Mouse (Mus musculus): ENCODE results near the gene Mab21l2. TPM values are rescaled to one million over a fixed set of nuclear protein-coding genes. Genes with fewer than 3 reads are reported as not detected.
A peak's percentile ranks its signal among the peaks of the same experiment; 100 is the strongest.

Gene Mab21l2
- polyA plus RNA-seq, 1 experiment from 2014 or later, result 0.97 TPM

- H3K4me1 ChIP-seq (ENCODE audit: control insufficient read depth, low read depth, low read length), result peaks cover 5% of the 10 kb centered on the region; the same call in 1 of the 2 replicates
- no peak overlapping the region for H3K4me2 ChIP-seq (ENCODE audit: low read depth, low read length)
- no peak overlapping the region for H3K9ac ChIP-seq (ENCODE audit: low read depth, low read length)
- H3K27ac ChIP-seq (ENCODE audit: low read length), result no peak overlapping the region
- no peaks in the 10 kb centered on the region for H3K36me3 ChIP-seq (ENCODE audit: control insufficient read depth, insufficient read depth)
- H3K4me3 ChIP-seq (ENCODE audit: low read depth, low read length), result no peak overlapping the region
- no peak for ATAC-seq (ENCODE audit: low read depth)
- H3K9me3 ChIP-seq (replicated peaks; ENCODE audit: control insufficient read depth, low read length), result no peaks in the 10 kb centered on the region
- no peaks in the 10 kb centered on the region for H3K27me3 ChIP-seq (ENCODE audit: control insufficient read depth, insufficient read depth, low read depth, low read length)
- 82% methylated on average over 4 of the region's 4 CpGs for WGBS (ENCODE audit: insufficient replicate concordance)
Measured at GRCm38 (mm10) chr3:86559635-86560034, 11.2 kb upstream of the Mab21l2 start.

DNA sequence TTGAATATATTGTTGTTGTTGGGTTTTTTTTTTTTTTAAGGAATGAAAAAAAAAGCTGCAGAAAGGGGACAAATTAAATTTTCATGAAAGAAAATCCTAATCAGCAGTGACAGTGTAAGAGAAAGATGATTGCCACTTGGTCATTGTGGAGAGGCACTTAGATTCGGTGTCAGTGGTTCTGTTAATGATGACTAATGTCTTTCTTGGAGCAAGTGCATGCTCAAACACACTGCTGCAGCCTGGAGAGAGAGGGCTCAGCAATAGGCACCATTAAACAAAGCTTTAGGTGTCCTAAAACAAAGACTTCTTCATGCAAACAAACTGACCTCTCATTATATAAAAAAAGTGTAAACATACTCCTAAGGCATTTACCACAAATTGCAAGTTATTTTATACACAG lies 10.5 kb upstream of the Mab21l2 start:
- Histone ChIP-seq H3K9ac (ENCODE audit: low read depth, low read length) (no peak overlapping the region), H3K4me1 (ENCODE audit: control insufficient read depth, low read depth, low read length) (peaks cover 5% of the 10 kb centered on the region; the same call in 1 of the 2 replicates), H3K4me3 (ENCODE audit: low read depth, low read length) (no peak overlapping the region), H3K4me2 (ENCODE audit: low read depth, low read length) (no peak overlapping the region), H3K27me3 (ENCODE audit: control insufficient read depth, insufficient read depth, low read depth, low read length) (no peaks in the 10 kb centered on the region), H3K36me3 (ENCODE audit: control insufficient read depth, insufficient read depth) (no peaks in the 10 kb centered on the region), H3K9me3 (replicated peaks; ENCODE audit: control insufficient read depth, low read length) (no peaks in the 10 kb centered on the region), H3K27ac (ENCODE audit: low read length) (no peak overlapping the region)
- WGBS (ENCODE audit: insufficient replicate concordance), result 29% methylated on average over 1 of the region's 1 CpGs
- ATAC-seq (ENCODE audit: low read depth), result no peak

DNA sequence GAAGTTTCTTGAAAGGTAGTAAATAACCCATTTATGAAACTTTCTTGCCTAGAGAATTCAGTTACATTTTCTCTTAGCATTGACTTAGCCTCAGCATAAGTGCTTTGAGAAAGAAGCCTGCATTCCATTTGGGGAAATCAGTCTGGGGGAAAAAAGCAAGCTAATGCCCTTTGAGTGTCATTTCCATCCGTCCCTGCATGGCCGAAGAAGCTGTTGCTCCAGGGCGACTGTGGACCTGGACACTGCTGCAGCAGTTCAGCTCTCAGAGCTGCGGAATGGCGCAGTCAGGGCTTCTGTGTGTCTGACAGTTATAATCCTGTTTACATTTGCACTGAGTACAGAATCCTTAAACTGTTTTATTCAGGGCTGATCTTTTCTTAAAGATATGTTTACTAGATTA lies 3.7 kb upstream of the Mab21l2 start:
- Histone ChIP-seq H3K36me3 (ENCODE audit: control insufficient read depth, insufficient read depth) (no peaks in the 10 kb centered on the region), H3K4me2 (ENCODE audit: low read depth, low read length) (no peak overlapping the region), H3K9me3 (replicated peaks; ENCODE audit: control insufficient read depth, low read length) (no peaks in the 10 kb centered on the region), H3K27me3 (ENCODE audit: control insufficient read depth, insufficient read depth, low read depth, low read length) (peaks cover 41% of the 10 kb centered on the region), H3K9ac (ENCODE audit: low read depth, low read length) (no peak overlapping the region), H3K4me1 (ENCODE audit: control insufficient read depth, low read depth, low read length) (no peaks in the 10 kb centered on the region; the same call in 1 of the 2 replicates), H3K27ac (ENCODE audit: low read length) (no peak overlapping the region), H3K4me3 (ENCODE audit: low read depth, low read length) (no peak overlapping the region)
- 65% methylated on average over 5 of the region's 5 CpGs for WGBS (ENCODE audit: insufficient replicate concordance)
- ATAC-seq (ENCODE audit: low read depth), result no peak

- peaks cover 50% of the 10 kb centered on the region for H3K27me3 ChIP-seq (ENCODE audit: control insufficient read depth, insufficient read depth, low read depth, low read length)
- 31% methylated on average over 8 of the region's 8 CpGs for WGBS (ENCODE audit: insufficient replicate concordance)
- no peak for ATAC-seq (ENCODE audit: low read depth)
- no peak overlapping the region for H3K4me3 ChIP-seq (ENCODE audit: low read depth, low read length)
- no peak overlapping the region for H3K4me2 ChIP-seq (ENCODE audit: low read depth, low read length)
- H3K9me3 ChIP-seq (replicated peaks; ENCODE audit: control insufficient read depth, low read length), result no peaks in the 10 kb centered on the region
- no peaks in the 10 kb centered on the region for H3K36me3 ChIP-seq (ENCODE audit: control insufficient read depth, insufficient read depth)
- no peak overlapping the region for H3K9ac ChIP-seq (ENCODE audit: low read depth, low read length)
- no peak overlapping the region for H3K27ac ChIP-seq (ENCODE audit: low read length)
- H3K4me1 ChIP-seq (ENCODE audit: control insufficient read depth, low read depth, low read length), result peaks cover 2% of the 10 kb centered on the region; the same call in 1 of the 2 replicates
Measured at GRCm38 (mm10) chr3:86551011-86551728, 2.7 kb upstream of the Mab21l2 start.

- H3K27me3 ChIP-seq (ENCODE audit: control insufficient read depth, insufficient read depth, low read depth, low read length), result peaks cover 54% of the 10 kb centered on the region
- ATAC-seq (ENCODE audit: low read depth), result no peak
- H3K9ac ChIP-seq (ENCODE audit: low read depth, low read length), result no peak overlapping the region
- no peaks in the 10 kb centered on the region for H3K9me3 ChIP-seq (replicated peaks; ENCODE audit: control insufficient read depth, low read length)
- no peak overlapping the region for H3K27ac ChIP-seq (ENCODE audit: low read length)
- 12% methylated on average over 22 of the region's 22 CpGs for WGBS (ENCODE audit: insufficient replicate concordance)
- no peak overlapping the region for H3K4me2 ChIP-seq (ENCODE audit: low read depth, low read length)
- no peak overlapping the region for H3K4me3 ChIP-seq (ENCODE audit: low read depth, low read length)
- H3K4me1 ChIP-seq (ENCODE audit: control insufficient read depth, low read depth, low read length), result peaks cover 2% of the 10 kb centered on the region; the same call in 1 of the 2 replicates
- H3K36me3 ChIP-seq (ENCODE audit: control insufficient read depth, insufficient read depth), result no peaks in the 10 kb centered on the region
Measured at GRCm38 (mm10) chr3:86550301-86551010, 2.0 kb upstream of the Mab21l2 start.

- Histone ChIP-seq H3K9ac (ENCODE audit: low read depth, low read length) (no peak overlapping the region), H3K9me3 (replicated peaks; ENCODE audit: control insufficient read depth, low read length) (no peaks in the 10 kb centered on the region), H3K36me3 (ENCODE audit: control insufficient read depth, insufficient read depth) (no peaks in the 10 kb centered on the region), H3K27me3 (ENCODE audit: control insufficient read depth, insufficient read depth, low read depth, low read length) (peaks cover 56% of the 10 kb centered on the region), H3K4me1 (ENCODE audit: control insufficient read depth, low read depth, low read length) (peaks cover 2% of the 10 kb centered on the region; the same call in 1 of the 2 replicates), H3K4me2 (ENCODE audit: low read depth, low read length) (peak overlapping the region; percentile 62), H3K4me3 (ENCODE audit: low read depth, low read length) (peak overlapping the region; percentile 53), H3K27ac (ENCODE audit: low read length) (no peak overlapping the region)
- 2% methylated on average over 42 of the region's 42 CpGs for WGBS (ENCODE audit: insufficient replicate concordance)
- 0 out of 2 replicates have a peak, but pooled peaks have one; percentile 11 for ATAC-seq (ENCODE audit: low read depth)
Measured at GRCm38 (mm10) chr3:86547251-86547791, 1.1 kb downstream of the Mab21l2 start.

GRCm38 (mm10) chr3:86546471-86547250 lies 1.8 kb downstream of the Mab21l2 start:
- H3K27me3 ChIP-seq (ENCODE audit: control insufficient read depth, insufficient read depth, low read depth, low read length), result peaks cover 53% of the 10 kb centered on the region
- H3K4me1 ChIP-seq (ENCODE audit: control insufficient read depth, low read depth, low read length), result peaks cover 2% of the 10 kb centered on the region; the same call in 1 of the 2 replicates
- no peaks in the 10 kb centered on the region for H3K9me3 ChIP-seq (replicated peaks; ENCODE audit: control insufficient read depth, low read length)
- peak; percentile 43; the same call in 1 of the 2 replicates for ATAC-seq (ENCODE audit: low read depth)
- under 1% methylated on average over 45 of the region's 45 CpGs for WGBS (ENCODE audit: insufficient replicate concordance)
- no peak overlapping the region for H3K27ac ChIP-seq (ENCODE audit: low read length)
- no peak overlapping the region for H3K9ac ChIP-seq (ENCODE audit: low read depth, low read length)
- no peaks in the 10 kb centered on the region for H3K36me3 ChIP-seq (ENCODE audit: control insufficient read depth, insufficient read depth)
- H3K4me2 ChIP-seq (ENCODE audit: low read depth, low read length), result peak overlapping the region; percentile 62
- peak overlapping the region; percentile 53 for H3K4me3 ChIP-seq (ENCODE audit: low read depth, low read length)

- H3K27me3 ChIP-seq (ENCODE audit: control insufficient read depth, insufficient read depth, low read depth, low read length), result peaks cover 48% of the 10 kb centered on the region
- H3K4me1 ChIP-seq (ENCODE audit: control insufficient read depth, low read depth, low read length), result peaks cover 2% of the 10 kb centered on the region; the same call in 1 of the 2 replicates
- H3K27ac ChIP-seq (ENCODE audit: low read length), result no peak overlapping the region
- ATAC-seq (ENCODE audit: low read depth), result no peak
- no peaks in the 10 kb centered on the region for H3K36me3 ChIP-seq (ENCODE audit: control insufficient read depth, insufficient read depth)
- no peak overlapping the region for H3K9ac ChIP-seq (ENCODE audit: low read depth, low read length)
- H3K4me3 ChIP-seq (ENCODE audit: low read depth, low read length), result peak overlapping the region; percentile 53; the same call in 1 of the 2 replicates
- no peaks in the 10 kb centered on the region for H3K9me3 ChIP-seq (replicated peaks; ENCODE audit: control insufficient read depth, low read length)
- peak overlapping the region; percentile 62 for H3K4me2 ChIP-seq (ENCODE audit: low read depth, low read length)
- 22% methylated on average over 5 of the region's 5 CpGs for WGBS (ENCODE audit: insufficient replicate concordance)
Measured at GRCm38 (mm10) chr3:86545945-86546344, 2.5 kb downstream of the Mab21l2 start.

All from liver, embryonic 16.5 days (tissue).